Mouse (Mus musculus): ENCODE results near the gene Wipi2.

DNA sequence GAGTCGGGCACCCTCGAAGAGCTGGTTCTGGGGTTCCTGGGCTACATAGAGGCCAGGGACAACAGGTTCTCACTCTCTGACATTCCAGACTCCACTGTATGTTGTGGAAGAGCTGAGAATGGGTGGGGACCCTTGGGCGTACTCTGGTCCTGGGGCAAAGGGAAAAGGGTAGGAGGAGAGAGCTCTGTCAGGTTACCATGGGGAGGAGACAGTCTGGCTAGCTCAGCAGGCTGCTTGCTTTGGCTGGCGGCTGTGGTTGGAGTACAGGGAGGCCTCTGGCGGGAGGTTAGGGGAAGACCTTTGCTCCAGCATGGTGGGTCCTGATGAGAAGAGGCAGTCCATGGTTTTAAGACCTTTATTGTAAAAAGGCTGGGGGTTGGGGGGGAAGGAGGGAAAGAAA lies 12.6 kb downstream of the Wipi2 start:
- TF ChIP-seq CTCF (IDR thresholded peaks at IDR 0.05; ENCODE audit: low read depth) = no peak
- TF ChIP-seq EP300 (IDR thresholded peaks at IDR 0.05; ENCODE audit: low read depth) = no peak

Data from liver, postnatal 0 days (tissue).